Mouse (Mus musculus) cerebellum, adult 2 months (tissue): ENCODE data around the gene Dis3.

Source experiments
- CTCF ChIP-seq: fragments of 200-500 bp; IDR thresholded peaks from 2 replicates; pipeline ENCODE4 v1.5.1; 2011; ENCODE audit warnings: low read depth, mild to moderate bottlenecking, control low read depth, low read length, moderate library complexity, borderline replicate concordance; ENCODE audit not compliant: insufficient read depth
- POLR2A ChIP-seq: fragments of 200-500 bp; IDR thresholded peaks from 2 replicates; pipeline ENCODE4 v1.6.1; 2011; ENCODE audit warnings: low read length, control low read depth, borderline replicate concordance; ENCODE audit not compliant: insufficient read depth

DNA sequence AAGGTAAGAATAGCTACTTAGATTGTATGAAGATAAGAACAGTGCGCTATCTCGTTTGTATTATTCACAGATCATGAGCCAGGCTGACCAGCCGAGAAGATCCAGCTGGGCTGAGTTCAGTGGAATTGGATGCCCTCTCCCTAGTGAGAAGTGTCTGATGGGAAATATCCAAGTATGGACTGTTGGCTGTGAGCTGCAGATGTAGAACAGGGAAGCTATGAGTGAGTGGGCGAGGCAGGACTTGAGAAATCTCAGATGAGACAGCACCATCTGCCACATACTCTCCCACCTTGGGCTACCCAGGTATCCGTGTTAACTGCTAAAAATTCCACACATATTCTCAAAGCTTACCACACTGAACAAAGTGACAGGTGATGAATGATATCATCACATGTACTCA, 69.6 kb downstream of the Dis3 start:
- no peak for TF ChIP-seq CTCF
- TF ChIP-seq POLR2A = no peak
